ENCODE assay signal across 8 mouse cellular contexts in the genomic region with DNA sequence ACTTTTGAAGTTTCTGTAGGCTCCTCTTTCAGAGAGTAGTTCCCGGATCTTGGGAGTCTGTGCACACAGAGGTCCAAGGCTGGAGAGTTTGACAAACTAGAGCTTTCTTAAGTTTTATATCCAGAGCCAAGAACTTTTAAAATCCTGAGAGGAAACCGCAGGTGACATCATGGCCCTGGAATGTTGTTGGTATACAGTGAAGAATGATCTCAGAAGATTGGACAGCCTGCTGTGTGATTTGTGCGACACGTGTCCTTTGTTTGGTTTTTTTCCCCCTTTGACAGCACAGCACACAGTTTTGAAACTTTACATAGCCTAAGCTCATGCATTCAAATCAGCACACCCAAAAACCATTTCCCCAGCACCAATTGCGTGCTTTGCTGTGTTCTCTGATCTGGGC.
DNase-seq lines count a peak whose midpoint lies in the region; ATAC-seq lines count a peak whose summit lies in the region.

No protein-coding gene starts in this region.

- peak; percentile 63 for DNase-seq in gastrocnemius, adult 18-20 months (ENCODE audit: low spot score)
- no peak for DNase-seq in gastrocnemius, postnatal 14 days
- DNase-seq in adrenal gland, postnatal 36 days: peak; percentile 67 to 70
- no peak for DNase-seq in ovary, adult 18-20 months (ENCODE audit: low spot score)
- no peak for DNase-seq in right cerebral cortex, postnatal 14 days
- no peak for DNase-seq in spleen, postnatal 36 days (ENCODE audit: low spot score in 2 of 2)

- no peaks in the 10 kb centered on the region for H3K27me3 ChIP-seq in heart, embryonic 14.5 days (ENCODE audit: control insufficient read depth, insufficient read depth, low read length)
- H3K27me3 ChIP-seq in lung, embryonic 16.5 days (ENCODE audit: control insufficient read depth, insufficient read depth, low read depth, low read length): no peaks in the 10 kb centered on the region

- WGBS in heart, embryonic 14.5 days: 26% methylated on average over 5 of the region's 5 CpGs
- 13% methylated on average over 5 of the region's 5 CpGs for WGBS in lung, embryonic 16.5 days

- no peak overlapping the region for H3K4me3 ChIP-seq in heart, embryonic 14.5 days (ENCODE audit: control insufficient read depth in 1 of 2, insufficient read depth in 1 of 2, low read depth in 1 of 2, low read length in 2 of 2)
- H3K4me3 ChIP-seq in lung, embryonic 16.5 days (ENCODE audit: low read length): no peak overlapping the region

- H3K4me2 ChIP-seq in heart, embryonic 14.5 days (ENCODE audit: low read length): 0 out of 2 replicates have a peak overlapping the region, but pooled peaks have one; percentile 12
- no peak overlapping the region for H3K4me2 ChIP-seq in lung, embryonic 16.5 days (ENCODE audit: low read depth, low read length)

- intact Hi-C loops in gastrocnemius, postnatal 14 days (cut with DNase I; ENCODE audit: low total_unique reads): no loop called here

- H3K9ac ChIP-seq in heart, embryonic 14.5 days (ENCODE audit: low read length): peak overlapping the region; percentile 19; the same call in 1 of the 2 replicates
- no peak overlapping the region for H3K9ac ChIP-seq in lung, embryonic 16.5 days (ENCODE audit: low read length)

- peak overlapping the region in 1 of 2 experiments; percentile 62; a peak in 3 of 4 replicates for H3K27ac ChIP-seq in heart, embryonic 14.5 days (replicated peaks in 1 of 2; ENCODE audit: control insufficient read depth in 1 of 2, insufficient read depth in 1 of 2, low read depth in 2 of 2, low read length in 2 of 2)
- peak overlapping the region; percentile 65 for H3K27ac ChIP-seq in lung, embryonic 16.5 days (ENCODE audit: low read length)

- H3K36me3 ChIP-seq in heart, embryonic 14.5 days (ENCODE audit: control insufficient read depth, insufficient read depth, low read length): no peaks in the 10 kb centered on the region
- no peaks in the 10 kb centered on the region for H3K36me3 ChIP-seq in lung, embryonic 16.5 days (ENCODE audit: control insufficient read depth, insufficient read depth, low read length)

- H3K4me1 ChIP-seq in heart, embryonic 14.5 days (ENCODE audit: control insufficient read depth in 2 of 2, insufficient read depth in 2 of 2, low read length in 2 of 2): peaks cover 18 to 42% of the 10 kb centered on the region in 2 experiments
- peaks cover 33% of the 10 kb centered on the region for H3K4me1 ChIP-seq in lung, embryonic 16.5 days (replicated peaks; ENCODE audit: control insufficient read depth, insufficient read depth, low read length)

- peak; percentile 57; the same call in 1 of the 2 replicates for ATAC-seq in heart, embryonic 14.5 days (ENCODE audit: insufficient number of reproducible peaks, insufficient read depth, low FRiP score, low read depth)
- peak; percentile 83 for ATAC-seq in lung, embryonic 16.5 days (ENCODE audit: low read depth)

- H3K9me3 ChIP-seq in heart, embryonic 14.5 days (ENCODE audit: control insufficient read depth, low read length): no peaks in the 10 kb centered on the region
- H3K9me3 ChIP-seq in lung, embryonic 16.5 days (ENCODE audit: control insufficient read depth, low read length): no peaks in the 10 kb centered on the region

Comparison
In these comparisons a context has a peak if more than half of its experiments do, and no peak if none do; other contexts are left out.
1. DNase-seq: peak in gastrocnemius, adult 18-20 months (single experiment) and adrenal gland, postnatal 36 days (2 of 2); none in gastrocnemius, postnatal 14 days (single experiment), ovary, adult 18-20 months (single experiment), right cerebral cortex, postnatal 14 days (single experiment) and spleen, postnatal 36 days (0 of 2).